Mouse (Mus musculus): ENCODE data around the gene Bnipl.
A peak's percentile ranks its signal among the peaks of the same experiment; 100 is the strongest.

Bnipl gene

DNA sequence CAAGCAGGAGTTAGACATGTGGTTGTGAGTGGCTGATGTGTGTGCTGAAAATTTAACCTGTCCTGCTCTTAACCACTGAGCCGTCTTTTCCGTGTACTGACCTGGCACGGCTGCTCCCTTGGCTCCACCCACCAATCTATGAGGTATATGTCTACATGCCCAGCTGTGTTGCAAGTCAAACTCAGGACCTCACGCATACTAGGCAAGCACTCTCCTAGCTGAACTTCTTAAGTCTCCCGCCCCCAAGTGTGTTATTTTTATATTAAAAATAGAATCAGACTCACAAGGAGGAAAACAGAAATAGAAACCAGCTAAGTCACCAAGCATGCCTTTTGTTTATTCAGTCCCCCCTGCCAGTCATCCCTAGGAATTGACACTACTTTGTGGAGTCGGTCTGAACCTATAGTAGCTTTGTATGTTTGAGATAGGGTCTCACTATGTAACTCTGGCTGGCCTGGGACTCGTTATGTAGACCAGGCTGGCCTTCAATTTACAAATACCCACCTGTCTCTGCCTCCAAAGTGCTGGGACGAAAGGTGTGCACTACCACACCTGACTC lies 13.4 kb downstream of the Bnipl start:
- no peak for DNase-seq (ENCODE audit: low read depth, low spot score)

DNA sequence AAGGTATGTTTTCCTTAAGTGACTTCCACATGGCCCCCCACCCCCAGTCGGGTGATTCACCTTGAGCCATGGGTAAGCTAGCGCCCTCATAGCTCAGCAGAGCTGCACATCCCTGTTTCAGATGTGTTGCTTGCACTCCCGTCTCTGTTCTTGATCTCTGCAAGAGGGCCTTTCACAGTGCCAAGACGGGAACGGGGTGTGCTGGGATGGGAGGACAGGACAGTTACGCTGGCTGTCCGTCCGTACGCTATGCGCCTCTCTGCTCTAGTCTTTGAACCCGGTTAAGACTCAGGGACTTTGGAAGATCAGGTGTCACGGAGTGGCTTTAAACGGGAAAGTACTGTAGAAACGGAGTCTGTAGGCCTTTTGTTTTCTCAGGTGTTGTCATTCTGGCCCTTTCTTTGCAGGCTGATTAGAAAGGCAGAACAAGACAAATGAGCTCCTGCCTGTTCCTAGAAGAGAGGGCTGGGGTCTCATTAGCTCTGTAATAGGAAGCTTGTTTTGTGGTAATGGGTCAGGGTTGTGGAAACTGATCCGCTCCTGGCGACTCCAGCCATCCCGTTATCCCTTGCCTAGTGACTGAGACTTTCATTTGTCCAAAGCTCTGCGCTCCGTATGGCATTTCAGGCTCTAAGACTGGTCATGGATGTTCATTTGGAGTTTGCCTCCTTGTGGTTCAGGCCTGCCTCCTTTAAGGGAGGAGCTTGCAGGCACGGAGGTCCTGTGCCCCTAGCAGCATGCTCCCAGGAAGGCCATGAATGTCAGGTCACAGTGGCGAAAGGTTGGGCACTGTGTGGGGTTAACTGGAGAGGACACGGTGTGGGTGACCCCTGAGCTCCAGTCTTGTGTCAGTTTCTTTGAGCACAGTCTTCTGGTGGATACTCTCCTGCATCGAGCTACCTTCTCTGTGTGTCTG lies 15.3 kb downstream of the Bnipl start:
- no peak for DNase-seq (ENCODE audit: low read depth, low spot score)

DNA sequence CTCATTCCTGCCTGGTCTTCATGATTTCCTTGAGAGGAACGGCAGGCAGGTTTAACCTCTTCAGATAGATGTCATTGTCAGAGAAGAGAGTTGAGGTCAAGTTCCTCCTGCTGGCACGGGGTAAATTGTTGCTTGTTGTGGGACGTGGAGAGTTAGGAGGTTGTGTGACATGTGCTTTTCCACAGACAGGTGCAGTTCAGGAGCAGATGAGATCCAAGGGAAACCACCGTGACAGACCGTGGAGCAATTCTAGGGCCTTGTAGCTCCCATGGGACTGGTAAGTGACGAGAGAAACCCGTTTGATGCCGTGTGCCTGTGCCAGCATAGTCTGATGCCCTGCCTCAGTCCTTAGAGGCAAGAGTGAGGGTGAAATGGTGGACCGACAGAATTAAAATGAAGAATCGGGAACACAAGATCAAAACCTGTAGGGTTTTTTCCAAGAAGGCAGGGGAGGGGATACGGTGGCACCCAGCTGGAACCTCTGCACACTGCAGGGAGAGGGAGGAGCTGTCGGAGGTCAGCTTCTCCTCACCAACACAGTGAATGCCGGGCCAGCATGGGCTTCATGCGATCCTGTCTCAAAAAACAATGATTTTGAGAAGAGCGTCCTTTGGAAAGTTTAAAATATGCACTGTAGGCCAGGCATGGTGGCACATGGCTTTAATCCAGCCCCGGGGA lies 17.6 kb downstream of the Bnipl start:
- DNase-seq (ENCODE audit: low read depth, low spot score): no peak

DNA sequence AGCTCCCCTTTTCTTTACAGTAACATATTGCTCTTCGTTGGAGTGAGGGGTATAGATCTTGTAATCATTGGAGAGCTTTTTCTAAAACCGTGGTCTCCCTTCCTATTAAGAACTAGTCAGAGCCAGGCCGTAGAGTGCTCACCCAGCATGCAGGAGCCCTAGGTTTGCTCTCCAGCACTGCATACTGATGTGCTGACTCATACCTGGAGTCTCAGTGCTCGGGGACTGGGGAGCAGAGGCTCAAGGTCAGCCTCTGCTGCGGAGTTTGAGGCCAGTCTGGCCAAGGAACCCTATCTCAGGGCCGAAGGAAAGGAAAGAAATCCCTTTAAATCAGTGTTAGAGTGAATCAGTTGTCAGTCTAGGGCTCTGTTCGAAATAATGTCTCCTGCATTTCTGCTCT lies 18.2 kb downstream of the Bnipl start:
- peak; percentile 26 for DNase-seq (ENCODE audit: low read depth, low spot score)

DNA sequence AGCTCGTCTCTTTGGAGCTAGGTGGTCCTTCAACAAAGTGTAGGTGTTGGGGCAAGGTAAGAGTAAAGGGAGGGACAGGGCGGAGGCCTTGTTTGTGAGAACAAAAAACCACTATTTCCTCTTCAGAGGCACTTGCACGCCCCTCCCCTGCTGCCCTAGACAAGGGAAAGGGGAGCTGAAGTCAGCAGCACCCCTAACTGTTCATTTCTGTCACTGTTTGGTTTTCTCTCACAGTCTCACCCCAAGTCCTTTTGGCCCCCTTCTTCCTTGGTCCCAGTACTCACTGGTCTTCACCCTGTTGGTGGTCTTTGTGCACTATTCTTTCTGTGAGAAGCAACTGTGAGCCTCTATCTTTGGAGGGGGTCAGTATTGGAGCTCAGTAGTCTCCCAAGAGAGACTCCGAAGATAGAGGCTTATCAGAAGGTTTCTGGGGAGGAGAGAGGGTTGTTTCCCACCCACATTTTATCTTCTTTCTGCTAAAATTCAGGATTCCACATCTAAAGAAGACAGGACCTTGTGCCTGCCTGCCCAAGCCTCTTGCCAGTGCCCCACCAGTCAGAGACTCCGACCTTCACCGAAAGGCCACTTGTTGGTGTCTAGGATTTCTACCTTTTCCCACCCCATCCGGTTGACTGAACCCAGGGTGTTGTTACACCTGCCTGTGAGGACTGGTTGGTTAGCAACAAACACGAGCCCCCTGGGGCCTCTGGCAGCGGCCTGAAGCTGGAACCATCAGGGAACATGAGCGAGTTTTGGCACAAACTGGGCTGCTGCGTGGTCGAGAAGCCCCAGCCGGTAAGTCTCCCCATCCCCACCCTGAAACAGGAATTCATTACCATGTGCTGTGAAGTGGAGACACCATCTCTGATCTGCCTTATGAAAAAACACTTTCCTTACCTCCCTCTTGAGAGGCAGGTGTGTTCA lies 19.4 kb downstream of the Bnipl start, which contains the start of gene Mllt11:
Gene Mllt11, minus strand, starts transcription at position 874 of the 924 bp plus-strand sequence.
- peak; percentile 74 for DNase-seq (ENCODE audit: low read depth, low spot score)

DNA sequence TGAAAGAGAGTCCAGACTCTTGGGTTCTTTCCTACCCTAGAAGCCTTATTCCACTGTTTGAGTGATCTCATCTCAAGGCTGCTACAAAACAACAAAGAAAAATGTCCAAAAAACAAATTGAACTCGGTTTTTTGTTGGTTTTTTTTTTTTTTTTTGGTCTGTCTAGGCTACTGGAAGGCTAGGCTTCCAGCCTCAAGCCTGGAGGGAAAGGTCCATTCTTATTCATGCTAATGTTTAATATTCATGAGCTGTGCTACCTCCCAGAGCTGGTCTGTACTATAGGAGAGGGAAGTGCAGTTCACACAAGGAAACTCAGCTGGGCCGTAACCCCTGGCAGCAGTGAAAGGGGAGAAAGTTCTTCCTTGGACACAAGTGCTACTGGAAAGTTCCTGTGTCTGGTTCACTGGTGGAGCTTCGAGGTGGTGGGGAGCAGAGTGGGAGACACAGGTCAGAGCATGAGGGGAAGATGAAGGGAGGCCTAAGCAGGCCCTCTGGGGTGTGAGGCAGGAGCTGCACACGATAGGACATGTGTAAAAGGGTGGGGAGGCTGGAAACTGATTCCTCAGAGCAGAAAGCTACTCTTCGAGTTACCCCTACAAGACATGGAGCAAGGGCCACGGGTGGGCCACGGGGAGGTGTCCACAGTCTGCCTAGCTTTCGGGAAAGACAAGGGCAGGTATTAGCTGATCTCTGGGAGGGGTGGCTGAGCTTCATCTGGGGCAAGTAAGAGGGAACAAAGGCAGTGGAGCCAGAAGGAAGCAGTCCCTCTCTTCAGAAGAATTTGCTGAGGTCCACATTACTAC lies 20.3 kb downstream of the Bnipl start:
- DNase-seq (ENCODE audit: low read depth, low spot score): peak; percentile 41

DNA sequence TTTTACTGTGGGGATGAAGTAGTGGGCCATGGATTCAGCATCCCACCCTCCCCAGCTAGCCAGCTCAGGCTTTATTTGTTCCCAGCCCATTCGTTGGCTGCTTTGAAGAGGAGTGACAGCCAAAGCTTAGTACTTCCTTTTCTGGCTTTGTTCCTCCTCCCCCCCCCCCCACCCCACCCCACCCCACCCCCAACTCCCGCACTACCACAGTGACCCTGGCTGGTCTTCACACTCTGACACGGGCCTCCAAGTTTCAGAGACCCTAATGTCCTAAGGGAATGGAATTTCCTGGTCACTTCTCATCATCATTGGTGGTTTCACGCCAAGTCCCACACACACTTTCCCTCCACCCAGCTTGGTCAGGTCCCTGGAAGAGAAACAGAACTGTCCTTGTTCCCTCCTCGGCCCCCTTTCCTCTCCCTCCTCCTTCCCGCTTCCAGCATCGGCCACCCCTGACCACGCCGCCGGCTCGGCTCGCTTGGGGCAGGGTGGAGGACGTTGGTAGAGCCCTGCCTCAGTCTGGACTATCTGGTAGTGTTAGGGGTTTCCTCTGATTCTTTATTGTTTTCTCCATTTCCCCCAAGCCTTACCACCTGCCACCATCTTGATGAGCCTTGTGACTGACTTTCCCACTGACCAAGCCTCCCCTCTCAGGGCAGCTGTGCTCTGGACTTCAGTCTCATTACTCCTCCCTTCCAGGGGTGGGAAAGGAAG lies 21.1 kb downstream of the Bnipl start:
- DNase-seq (ENCODE audit: low read depth, low spot score): peak; percentile 38

DNA sequence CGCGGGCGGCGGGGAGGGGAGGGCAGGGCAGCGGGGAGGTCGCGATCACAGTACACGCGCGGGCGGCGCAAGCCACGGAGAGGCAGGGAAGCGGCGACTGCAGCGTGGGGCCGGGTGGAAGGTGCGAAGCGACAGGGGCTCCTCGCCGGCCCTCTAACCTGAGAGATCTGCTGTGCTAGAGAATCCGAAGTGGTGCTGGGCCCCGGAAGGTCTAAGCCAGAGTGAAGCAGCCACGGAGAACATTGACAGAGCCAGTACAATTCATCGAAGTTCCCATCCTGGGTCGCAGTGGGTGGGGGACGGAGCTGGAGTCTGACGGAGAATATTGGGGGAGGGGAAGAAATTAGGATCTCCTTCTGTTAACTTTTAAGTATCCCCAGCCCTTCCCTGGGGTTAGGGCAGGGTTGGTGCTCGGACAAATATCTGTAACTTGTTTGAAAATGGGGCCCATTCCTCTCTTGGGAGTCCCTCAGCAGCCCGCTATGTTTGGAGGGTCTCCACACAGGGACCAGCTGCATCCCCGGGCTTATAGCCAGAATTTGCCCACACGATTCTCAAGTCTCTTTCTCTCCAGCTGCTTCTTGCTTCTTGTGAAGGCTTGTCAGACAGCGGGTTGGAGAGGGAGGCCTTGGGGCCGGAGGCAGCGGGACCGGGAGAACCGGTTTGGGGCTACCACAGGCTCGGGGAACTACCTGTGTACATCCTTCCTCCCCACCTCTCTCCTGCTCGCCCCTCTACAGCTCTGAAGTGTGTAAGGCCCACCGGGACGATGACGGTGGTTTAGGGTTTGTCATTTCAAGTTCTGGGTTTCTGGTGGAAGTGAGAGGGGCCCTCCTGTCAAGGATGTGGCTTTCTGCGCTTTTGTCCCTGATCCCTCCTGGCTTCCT lies 21.9 kb downstream of the Bnipl start:
- DNase-seq (ENCODE audit: low read depth, low spot score): peak; percentile 60

DNA sequence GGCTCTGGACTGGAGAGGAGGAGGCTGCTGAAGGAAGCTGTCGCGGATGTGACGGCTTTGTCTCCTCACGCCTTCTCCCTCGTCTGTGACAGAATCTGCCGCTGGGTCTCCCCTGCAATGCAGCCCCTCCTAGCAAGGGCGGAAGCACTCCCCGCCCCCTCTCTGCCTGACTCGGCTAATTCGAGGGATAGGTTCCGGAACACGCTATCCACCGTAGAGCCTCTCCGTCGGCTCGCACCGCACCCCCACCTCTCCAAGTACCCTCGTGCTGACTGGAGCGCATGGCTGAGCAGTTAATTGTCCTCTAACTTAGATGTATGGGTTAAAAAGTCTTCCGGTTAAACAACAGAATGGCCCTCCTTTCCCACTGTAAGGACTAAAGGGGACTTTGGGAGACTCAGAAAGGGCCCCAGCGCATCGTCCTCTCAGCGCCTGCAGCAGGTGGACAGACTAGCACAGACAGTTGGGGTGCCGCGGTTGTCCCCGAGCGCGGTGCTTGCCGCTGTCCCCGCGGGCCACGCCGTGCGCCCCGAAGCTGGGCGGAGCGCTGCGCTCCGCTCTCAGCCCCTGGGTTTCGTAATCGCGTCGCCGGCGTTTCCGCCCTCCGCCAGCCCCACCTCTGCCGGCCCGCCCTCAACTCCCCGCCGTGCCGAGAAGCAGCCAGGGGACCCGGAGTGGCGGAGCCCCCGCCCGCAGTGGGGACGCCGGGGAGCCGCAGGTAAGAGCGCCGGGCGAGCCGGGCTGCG lies 22.7 kb downstream of the Bnipl start, which contains the start of gene Cdc42se1:
Gene Cdc42se1, plus strand, starts transcription at position 585 of the 746 bp plus-strand sequence.
- peak; percentile 91 for DNase-seq (ENCODE audit: low read depth, low spot score)

DNA sequence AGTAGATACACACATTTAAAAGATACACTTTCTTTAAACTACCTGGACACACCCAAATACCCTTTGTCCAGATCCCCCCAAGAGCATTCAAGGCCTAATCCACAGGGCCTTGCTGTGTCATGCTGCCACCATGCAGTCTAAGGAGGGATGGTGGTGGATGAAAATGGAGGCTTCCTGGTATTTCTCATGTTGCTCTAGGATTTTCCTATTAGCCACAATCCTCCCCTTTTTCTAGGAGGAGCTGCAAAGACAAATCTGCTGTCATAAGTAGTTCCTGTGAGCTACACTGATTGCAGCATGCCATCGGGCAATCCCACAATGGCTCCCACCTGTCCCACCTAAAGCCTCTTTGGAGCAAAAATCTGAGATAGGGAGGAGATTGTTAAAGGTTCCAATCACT lies 23.8 kb downstream of the Bnipl start:
- no peak for DNase-seq (ENCODE audit: low read depth, low spot score)

DNA sequence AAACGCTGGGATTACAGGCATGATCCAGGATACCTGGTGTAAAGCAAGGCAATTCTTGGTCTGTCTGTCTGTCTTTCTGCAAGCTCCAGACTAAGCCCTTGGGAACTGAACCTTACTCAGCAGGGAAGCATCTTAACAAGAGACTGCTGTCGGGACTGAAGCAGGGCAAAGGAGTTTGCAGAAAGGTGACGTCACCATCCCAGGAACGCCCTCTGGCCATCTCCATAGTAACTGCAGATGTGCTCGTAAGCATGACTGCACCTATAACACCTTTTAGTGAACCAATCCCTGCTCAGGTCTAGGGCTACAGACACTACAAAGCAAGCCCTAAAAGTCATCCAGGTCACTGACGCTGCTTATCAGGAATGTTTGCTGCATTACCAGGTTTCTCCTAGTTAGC lies 26.7 kb downstream of the Bnipl start:
- DNase-seq (ENCODE audit: low read depth, low spot score): no peak

DNA sequence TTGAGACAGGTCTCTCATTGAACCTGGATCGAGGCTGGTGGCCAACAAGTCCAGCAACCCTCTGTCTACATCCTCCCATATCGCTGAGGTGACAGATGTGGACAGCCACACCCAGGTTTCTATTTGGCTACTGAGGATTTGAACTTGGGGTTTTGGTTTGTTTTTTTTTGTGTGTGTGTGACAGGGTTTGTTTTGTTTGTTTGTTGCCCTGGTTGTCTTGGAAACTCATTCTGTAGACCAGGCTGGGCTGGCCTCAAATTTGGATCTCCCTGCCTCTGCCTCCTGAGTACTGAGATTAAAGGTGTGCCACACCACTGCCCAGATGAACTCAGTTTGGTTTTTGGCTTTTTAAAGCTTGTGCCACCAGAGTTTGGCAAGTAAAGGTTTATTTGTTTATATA lies 28.0 kb downstream of the Bnipl start:
- peak; percentile 65 for DNase-seq (ENCODE audit: low read depth, low spot score)

DNA sequence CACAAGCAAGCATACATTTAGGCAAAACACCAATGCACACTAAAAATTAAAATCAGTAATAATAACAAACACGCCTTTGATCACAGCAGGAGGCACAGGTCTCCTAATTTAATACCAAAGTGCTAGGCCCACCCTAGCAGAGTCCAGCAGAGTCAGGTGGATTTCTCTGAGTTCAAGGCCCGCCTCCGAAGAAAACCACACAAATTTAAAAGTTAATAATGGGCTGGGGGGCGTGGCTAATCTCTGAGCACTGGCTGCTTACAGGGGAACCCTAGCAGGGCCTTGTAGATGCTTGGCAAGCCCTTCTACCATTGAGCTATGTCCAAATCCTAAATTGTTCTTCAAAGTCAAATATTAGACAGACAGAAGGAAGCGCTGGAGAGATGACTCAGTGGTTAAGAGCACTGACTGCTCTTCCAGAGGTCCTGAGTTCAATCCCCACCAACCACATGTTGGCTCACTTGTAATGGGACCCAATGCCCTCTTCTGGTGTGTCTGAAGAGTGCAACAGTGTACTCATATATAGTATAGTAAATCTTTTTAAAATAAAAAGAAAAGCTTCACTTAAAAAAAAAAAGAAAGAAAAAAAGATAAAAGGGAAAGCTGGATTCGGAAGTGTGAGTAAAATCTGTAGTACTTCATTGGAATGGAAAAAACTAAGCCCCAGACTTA lies 32.4 kb downstream of the Bnipl start:
- peak; percentile 33 for DNase-seq (ENCODE audit: low read depth, low spot score)

DNA sequence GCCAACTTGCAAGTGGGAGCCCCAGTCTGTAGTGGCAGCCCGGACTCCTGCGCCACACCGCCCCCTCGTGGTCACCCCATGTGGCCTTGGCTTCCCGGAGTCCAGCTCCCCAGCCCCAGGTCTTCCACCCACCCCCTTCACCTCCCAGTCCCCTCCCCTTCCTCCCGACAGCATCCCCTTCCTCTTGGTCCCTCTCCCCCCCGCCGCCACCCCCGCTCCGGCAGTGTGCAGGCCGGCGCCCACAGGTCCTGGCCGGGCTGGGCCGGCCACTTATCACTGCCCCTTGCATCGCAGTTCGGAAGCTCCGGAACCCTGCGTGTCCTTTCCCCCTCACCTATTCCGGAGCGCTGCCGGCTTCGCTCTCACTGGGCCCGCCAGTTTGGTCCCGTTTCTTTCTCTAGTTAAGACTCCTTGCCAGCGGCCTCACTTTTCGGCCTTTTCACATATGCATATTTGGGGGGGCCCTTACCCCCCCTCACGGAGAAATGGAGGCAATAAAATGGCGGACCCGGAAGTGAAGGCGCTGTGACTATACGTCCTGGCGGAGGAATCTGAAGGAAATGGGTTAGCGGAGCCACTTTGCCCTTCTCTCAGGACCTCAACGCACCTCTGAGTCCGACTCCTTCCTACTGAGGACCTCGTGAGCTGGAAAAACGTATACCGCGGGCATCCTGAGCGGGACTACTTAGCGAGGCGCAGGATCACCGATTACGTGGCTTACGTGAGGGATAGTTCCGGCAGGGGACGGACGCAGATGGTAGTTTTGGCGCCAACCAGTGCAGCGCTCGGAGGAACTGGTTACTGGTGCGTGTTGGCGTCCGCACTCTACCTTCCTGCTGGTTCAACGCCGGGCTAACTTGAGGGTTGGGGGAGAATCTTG lies 33.5 kb downstream of the Bnipl start, which contains the start of gene Gabpb2:
Gene Gabpb2, minus strand, starts transcription at position 662 of the 880 bp plus-strand sequence.
- peak; percentile 92 for DNase-seq (ENCODE audit: low read depth, low spot score)

DNA sequence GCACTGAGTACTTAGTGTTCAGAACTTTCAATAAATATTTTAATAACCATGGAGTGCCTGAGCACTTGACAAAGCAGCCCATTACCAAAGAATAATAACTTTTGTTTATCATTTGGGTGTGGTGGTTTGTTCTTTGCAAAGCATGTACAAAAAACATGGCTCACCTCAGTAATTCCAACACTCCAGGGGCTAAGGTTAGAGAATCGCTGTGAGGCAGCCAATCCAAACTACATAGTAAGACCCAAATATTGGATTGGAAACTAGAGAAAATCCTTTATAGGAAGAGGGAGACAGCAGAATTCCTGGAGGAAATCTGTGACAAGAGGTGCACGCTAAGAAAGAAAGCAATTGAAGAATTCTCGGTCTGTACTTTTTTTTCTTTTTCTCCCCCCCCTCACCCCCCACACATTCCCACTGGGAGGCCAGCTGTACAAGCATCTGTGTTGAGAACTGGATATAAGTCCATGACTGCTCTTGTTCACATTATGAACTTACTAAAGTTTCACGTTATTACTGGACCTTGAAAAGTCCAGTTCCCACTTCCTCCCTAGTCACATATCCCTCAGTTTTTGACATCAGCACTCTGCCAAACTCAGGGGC lies 34.2 kb downstream of the Bnipl start:
- no peak for DNase-seq (ENCODE audit: low read depth, low spot score)

DNA sequence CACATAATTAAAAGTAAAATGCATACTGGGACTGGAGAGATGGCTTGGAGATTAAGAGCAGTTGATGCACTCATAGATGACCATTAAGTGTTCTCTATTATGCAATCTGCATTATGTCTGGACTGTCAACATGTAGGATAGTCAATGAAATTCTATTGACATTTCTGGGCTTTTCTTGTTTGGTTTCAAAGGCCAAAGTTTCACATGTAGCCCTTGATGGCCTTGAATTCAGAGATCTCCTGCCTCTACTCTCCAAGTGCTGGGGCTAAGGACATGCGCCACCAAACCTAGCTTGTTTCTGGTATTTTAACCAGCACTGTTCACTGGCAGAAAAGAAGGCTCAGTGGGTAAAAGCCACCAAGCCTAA lies 37.4 kb downstream of the Bnipl start:
- DNase-seq (ENCODE audit: low read depth, low spot score): no peak
